In genomic region chr13:63335421-63336134, GRCm38 (mm10) we compare ENCODE assay signal across 9 mouse cellular contexts.
DNase-seq lines count a peak whose midpoint lies in the region; ATAC-seq and TF ChIP-seq lines count a peak whose summit lies in the region.
"Had no signal": no experiment of that assay in that cellular context is flagged by ENCODE, and none has a peak within 500 bp of the region (broad histone marks: within the 10 kb centered on the region; RNA-seq: fewer than 3 reads in every experiment).

No protein-coding gene starts in this region.

- peak; percentile 55 for DNase-seq in ES-CJ7 (ENCODE audit: low read depth, low spot score)
- peak; percentile 52 to 60 for DNase-seq in cerebellum, postnatal 14 days
- DNase-seq in mesoderm, embryonic 11.5 days (ENCODE audit: low read depth, low spot score) = peak; percentile 57
- no peak for DNase-seq in ovary, postnatal 36 days (ENCODE audit: low spot score)

- no peaks in the 10 kb centered on the region for H3K4me1 ChIP-seq in intestine, postnatal 0 days (replicated peaks; ENCODE audit: control insufficient read depth, insufficient read depth, low read length)
- peaks cover 3% of the 10 kb centered on the region; the same call in 1 of the 2 replicates for H3K4me1 ChIP-seq in intestine, embryonic 16.5 days (ENCODE audit: control insufficient read depth, insufficient read depth, low read length)
- H3K4me1 ChIP-seq in hindbrain, embryonic 13.5 days (replicated peaks) = peaks cover 20% of the 10 kb centered on the region
- H3K4me1 ChIP-seq in intestine, embryonic 15.5 days (replicated peaks) = peaks cover 11% of the 10 kb centered on the region; the same call in 1 of the 2 replicates
- H3K4me1 ChIP-seq: liver, embryonic 15.5 days had no signal

- ATAC-seq in intestine, postnatal 0 days = no peak
- ATAC-seq in intestine, embryonic 16.5 days = no peak
- no peak for ATAC-seq in hindbrain, embryonic 13.5 days (ENCODE audit: low FRiP score)
- no peak for ATAC-seq in intestine, embryonic 15.5 days

- H3K27ac ChIP-seq in intestine, postnatal 0 days (ENCODE audit: low read depth, low read length) = no peak overlapping the region
- no peak overlapping the region for H3K27ac ChIP-seq in intestine, embryonic 16.5 days (ENCODE audit: low read length)
- H3K27ac ChIP-seq in hindbrain, embryonic 13.5 days = 0 out of 2 replicates have a peak overlapping the region, but pooled peaks have one; percentile 40
- H3K27ac ChIP-seq in intestine, embryonic 15.5 days = no peak overlapping the region
- H3K27ac ChIP-seq: liver, embryonic 15.5 days had no signal

- no peaks in the 10 kb centered on the region for H3K36me3 ChIP-seq in intestine, postnatal 0 days (ENCODE audit: control insufficient read depth, insufficient read depth)
- H3K36me3 ChIP-seq in intestine, embryonic 16.5 days (ENCODE audit: control insufficient read depth, insufficient read depth, low read length) = no peaks in the 10 kb centered on the region
- H3K36me3 ChIP-seq in hindbrain, embryonic 13.5 days = no peaks in the 10 kb centered on the region
- no peaks in the 10 kb centered on the region for H3K36me3 ChIP-seq in intestine, embryonic 15.5 days
- H3K36me3 ChIP-seq: liver, embryonic 15.5 days had no signal

- no peaks in the 10 kb centered on the region for H3K27me3 ChIP-seq in intestine, postnatal 0 days (replicated peaks; ENCODE audit: control insufficient read depth, insufficient read depth, low read length)
- H3K27me3 ChIP-seq in intestine, embryonic 16.5 days (replicated peaks; ENCODE audit: control insufficient read depth, insufficient read depth, low read length) = no peaks in the 10 kb centered on the region
- H3K27me3 ChIP-seq in hindbrain, embryonic 13.5 days = no peaks in the 10 kb centered on the region
- no peaks in the 10 kb centered on the region for H3K27me3 ChIP-seq in intestine, embryonic 15.5 days (replicated peaks)
- H3K27me3 ChIP-seq: liver, embryonic 15.5 days had no signal

- H3K9ac ChIP-seq in intestine, postnatal 0 days (ENCODE audit: low read depth, low read length) = no peak overlapping the region
- H3K9ac ChIP-seq in intestine, embryonic 16.5 days (ENCODE audit: low read depth, low read length) = no peak overlapping the region
- H3K9ac ChIP-seq in hindbrain, embryonic 13.5 days = no peak overlapping the region
- no peak overlapping the region for H3K9ac ChIP-seq in intestine, embryonic 15.5 days
- H3K9ac ChIP-seq: liver, embryonic 15.5 days had no signal

- H3K4me2 ChIP-seq in intestine, postnatal 0 days (replicated peaks; ENCODE audit: low read depth) = no peak overlapping the region
- H3K4me2 ChIP-seq in intestine, embryonic 16.5 days (ENCODE audit: low read depth, low read length) = no peak overlapping the region
- H3K4me2 ChIP-seq in hindbrain, embryonic 13.5 days = no peak overlapping the region
- H3K4me2 ChIP-seq in intestine, embryonic 15.5 days (replicated peaks) = no peak overlapping the region
- H3K4me2 ChIP-seq: liver, embryonic 15.5 days had no signal

- peak; percentile 82 for TF ChIP-seq CTCF in intestine, postnatal 0 days (IDR thresholded peaks at IDR 0.05; ENCODE audit: low read depth)

- WGBS in intestine, postnatal 0 days = 71% methylated on average over 4 of the region's 4 CpGs
- 74% methylated on average over 4 of the region's 4 CpGs for WGBS in intestine, embryonic 16.5 days
- 74% methylated on average over 4 of the region's 4 CpGs for WGBS in hindbrain, embryonic 13.5 days
- WGBS in intestine, embryonic 15.5 days = 67% methylated on average over 4 of the region's 4 CpGs

- H3K9me3 ChIP-seq in intestine, postnatal 0 days (ENCODE audit: control insufficient read depth) = no peaks in the 10 kb centered on the region
- no peaks in the 10 kb centered on the region for H3K9me3 ChIP-seq in intestine, embryonic 16.5 days (ENCODE audit: control insufficient read depth, low read length)
- H3K9me3 ChIP-seq in hindbrain, embryonic 13.5 days = no peaks in the 10 kb centered on the region
- H3K9me3 ChIP-seq in intestine, embryonic 15.5 days = no peaks in the 10 kb centered on the region
- H3K9me3 ChIP-seq: liver, embryonic 15.5 days had no signal

- no peak overlapping the region for H3K4me3 ChIP-seq in intestine, postnatal 0 days (ENCODE audit: low read depth, low read length)
- H3K4me3 ChIP-seq in intestine, embryonic 16.5 days (ENCODE audit: low read length) = no peak overlapping the region
- H3K4me3 ChIP-seq in hindbrain, embryonic 13.5 days = no peak overlapping the region
- H3K4me3 ChIP-seq in intestine, embryonic 15.5 days (replicated peaks) = no peak overlapping the region
- H3K4me3 ChIP-seq: liver, embryonic 15.5 days had no signal
